Mouse (Mus musculus) small intestine, adult 2 months (tissue): ENCODE measurements around the gene 4930595D18Rik.

Source experiments
- CTCF ChIP-seq: fragments of 200-500 bp; IDR thresholded peaks from 2 replicates; pipeline ENCODE4 v1.5.1; 2012; ENCODE audit warnings: low read depth, mild to moderate bottlenecking, control low read depth, inconsistent platforms, low read length, moderate library complexity, mixed read lengths; ENCODE audit not compliant: insufficient replicate concordance, insufficient read length; ENCODE audit errors: extremely low read depth
- POLR2A ChIP-seq: fragments of 200-500 bp; IDR thresholded peaks from 2 replicates; pipeline ENCODE4 v1.6.1; 2012; ENCODE audit warnings: low read depth, mild to moderate bottlenecking, control low read depth, inconsistent platforms, low read length, moderate library complexity

DNA sequence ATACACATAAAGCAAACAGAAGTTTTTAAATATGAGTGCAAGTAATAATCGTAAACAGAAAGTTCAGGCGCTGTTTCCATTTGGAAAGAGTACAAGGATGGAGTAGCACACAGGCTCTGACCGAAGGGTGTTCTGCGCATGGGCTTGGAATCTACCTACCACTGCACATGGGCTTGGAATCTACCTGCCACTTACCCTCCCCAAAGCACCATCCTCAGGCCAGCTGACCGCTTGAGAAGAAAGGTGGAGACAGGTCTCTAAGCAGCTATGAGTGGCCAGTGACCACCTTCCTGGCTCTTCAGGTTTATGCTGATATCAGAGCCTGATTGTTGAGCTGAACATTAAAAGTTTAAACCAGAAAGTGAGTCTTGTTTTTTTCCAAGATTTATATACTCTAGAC, 44.2 kb upstream of the 4930595D18Rik start:
- TF ChIP-seq POLR2A = no peak
- no peak for TF ChIP-seq CTCF
